Mouse (Mus musculus) mouse embryonic stem cell (cell line): Measurements from ENCODE around the gene Rab3il1.

ENCODE experiments used
- in situ Hi-C, 2 experiments: fragments of 300-500 bp; cut with MboI; formaldehyde crosslinking; loops; 1 replicate in 1 of 2; 3 replicates in 1 of 2; pipeline ENCODE4 v1.14.3; 2019 to 2020; ENCODE audit warnings: low sequenced_read_pairs in 2 of 2, low pct_unique_long_range_greater_than_20kb in 1 of 2, mixed read lengths in 1 of 2; ENCODE audit not compliant: unreplicated experiment in 1 of 2

The Rab3il1 gene

GRCm38 (mm10) chr19:9998736-9999486 lies 2.6 kb upstream of the Rab3il1 start:
- in situ Hi-C loops, result loop anchor here in 1 of 2 experiments (5.0 kb wide), 1 partner anchor 33 kb away; no protein-coding TSS in a partner anchor

DNA sequence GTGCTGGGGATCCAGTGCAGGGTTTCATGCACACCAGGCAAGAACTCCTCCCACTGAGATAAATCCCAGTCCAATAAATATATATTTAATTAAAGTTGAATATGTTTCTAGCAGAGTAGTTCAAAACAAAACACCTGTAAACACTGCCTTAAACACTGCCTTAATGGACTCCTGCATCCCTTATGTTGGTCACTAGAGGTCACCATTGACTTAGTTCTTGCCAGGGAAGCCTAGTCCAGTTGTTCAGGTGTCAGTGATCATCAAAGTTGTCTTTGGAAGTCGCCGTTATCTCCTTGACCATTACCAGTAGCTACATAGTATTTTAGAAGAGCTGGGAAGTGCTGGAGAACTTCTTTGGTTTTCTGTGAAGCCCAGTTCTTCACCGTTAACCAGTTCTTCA lies 1.1 kb upstream of the Rab3il1 start:
- in situ Hi-C loops, result no loop called here

GRCm38 (mm10) chr19:10003696-10004095 lies 2.2 kb downstream of the Rab3il1 start:
- in situ Hi-C loops, result no loop called here

- in situ Hi-C loops, result no loop called here
Measured at GRCm38 (mm10) chr19:10011408-10011807, 9.9 kb downstream of the Rab3il1 start.

GRCm38 (mm10) chr19:10012827-10013278 lies 11.4 kb downstream of the Rab3il1 start:
- in situ Hi-C loops, result no loop called here

DNA sequence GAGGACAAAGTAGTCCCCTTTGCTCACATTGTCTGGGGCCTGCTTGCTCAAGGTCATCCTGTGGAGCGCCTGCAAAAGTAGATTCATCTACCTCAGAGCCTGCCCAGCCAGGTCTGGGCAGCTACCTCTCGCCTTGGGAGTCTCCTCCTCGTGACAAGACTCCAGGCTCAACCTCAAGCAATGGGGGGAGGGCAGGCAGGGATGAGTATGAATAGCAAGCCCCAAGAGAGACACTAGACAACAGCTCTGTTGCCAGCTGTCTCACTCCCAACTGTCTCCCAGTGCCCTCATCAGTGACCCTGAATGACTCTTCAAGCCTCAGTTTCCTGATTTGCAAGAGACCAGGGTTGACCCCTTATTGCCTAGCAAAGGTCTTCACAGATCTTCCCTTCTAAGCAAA lies 11.9 kb downstream of the Rab3il1 start:
- in situ Hi-C loops, result no loop called here

- in situ Hi-C loops, result no loop called here
Measured at GRCm38 (mm10) chr19:10013913-10014312, 12.4 kb downstream of the Rab3il1 start.

- in situ Hi-C loops, result no loop called here
Measured at GRCm38 (mm10) chr19:10014824-10015223, 13.4 kb downstream of the Rab3il1 start.

DNA sequence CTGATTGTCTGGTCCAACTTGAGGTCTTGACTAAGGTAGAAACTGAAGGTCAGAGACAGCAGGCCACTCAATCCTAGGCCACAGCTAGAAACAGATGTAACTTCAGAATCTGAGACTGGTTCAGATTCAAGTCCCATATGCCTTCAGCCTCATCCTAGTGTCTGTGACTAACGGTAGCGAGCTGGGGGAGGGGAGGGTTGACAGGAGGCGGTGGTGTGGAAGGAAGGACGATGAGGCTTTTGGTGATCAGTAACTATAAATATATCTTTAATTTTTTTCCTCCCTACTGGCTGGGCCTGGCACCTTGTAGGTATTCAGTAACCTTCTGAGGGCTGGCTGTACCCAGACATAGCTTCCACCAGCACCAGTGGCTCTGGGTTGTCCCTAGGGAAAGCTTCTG lies 14.0 kb downstream of the Rab3il1 start:
- in situ Hi-C loops, result no loop called here

- in situ Hi-C loops, result no loop called here
Measured at GRCm38 (mm10) chr19:10016151-10016550, 14.7 kb downstream of the Rab3il1 start.

DNA sequence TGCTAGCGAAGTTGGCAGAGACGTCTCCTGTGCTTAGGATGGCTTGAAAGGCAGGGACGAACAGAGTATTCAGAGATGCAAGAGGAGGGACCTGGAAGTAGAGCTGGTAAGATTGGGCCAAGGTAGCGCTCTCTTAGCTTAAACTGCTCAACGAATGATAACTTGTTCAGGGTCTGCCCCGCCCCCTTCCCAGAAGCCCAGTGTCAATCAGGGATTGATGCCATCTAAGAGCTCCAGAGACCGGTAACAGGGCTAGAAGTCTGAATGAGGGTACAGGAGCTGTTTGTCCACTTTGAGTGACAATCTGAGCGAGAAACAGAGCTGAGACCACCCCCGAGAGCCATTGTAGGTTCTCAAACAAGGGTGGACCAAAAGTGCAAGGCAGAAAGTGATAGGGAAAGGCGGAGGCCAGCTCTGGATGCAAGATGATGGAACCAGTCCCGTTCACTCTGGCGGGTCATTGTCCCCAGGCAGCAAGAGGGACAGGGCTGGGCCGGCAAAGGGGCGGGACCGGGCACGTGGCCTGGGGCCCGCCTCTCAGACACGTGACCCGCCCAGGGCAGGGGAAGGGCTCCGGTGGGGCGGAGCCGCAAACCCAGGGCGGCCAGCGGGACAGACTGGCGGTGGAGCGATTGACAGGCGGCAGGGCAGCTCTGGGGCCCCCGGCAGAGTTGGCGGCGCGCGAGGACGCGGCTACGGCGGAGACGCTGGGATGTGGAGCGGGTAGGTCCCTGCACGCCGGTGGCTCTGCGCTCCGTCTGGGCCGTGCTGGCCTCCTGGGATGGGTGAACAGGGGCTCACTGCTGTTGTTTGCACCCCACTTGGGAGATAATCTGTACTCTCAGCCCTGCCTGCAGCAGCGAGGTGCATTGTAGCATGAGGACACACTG lies 16.4 kb downstream of the Rab3il1 start:
- in situ Hi-C loops, result no loop called here

DNA sequence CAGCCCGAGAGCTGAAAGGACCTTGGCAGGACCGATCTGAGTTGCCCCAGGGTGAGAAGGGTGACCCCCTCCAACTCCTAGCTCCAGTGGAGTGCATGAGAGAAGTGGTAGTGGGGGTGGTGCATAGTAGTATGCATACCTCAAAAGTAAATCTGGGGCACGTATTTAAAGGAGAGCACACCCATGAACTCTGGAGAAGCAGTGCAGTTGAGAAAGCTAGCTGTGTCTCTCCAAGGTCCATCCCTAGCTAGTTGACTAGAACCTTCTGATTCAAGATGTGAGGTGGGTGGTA lies 17.0 kb downstream of the Rab3il1 start:
- in situ Hi-C loops, result no loop called here

- in situ Hi-C loops, result no loop called here
Measured at GRCm38 (mm10) chr19:10019214-10019760, 17.8 kb downstream of the Rab3il1 start.

DNA sequence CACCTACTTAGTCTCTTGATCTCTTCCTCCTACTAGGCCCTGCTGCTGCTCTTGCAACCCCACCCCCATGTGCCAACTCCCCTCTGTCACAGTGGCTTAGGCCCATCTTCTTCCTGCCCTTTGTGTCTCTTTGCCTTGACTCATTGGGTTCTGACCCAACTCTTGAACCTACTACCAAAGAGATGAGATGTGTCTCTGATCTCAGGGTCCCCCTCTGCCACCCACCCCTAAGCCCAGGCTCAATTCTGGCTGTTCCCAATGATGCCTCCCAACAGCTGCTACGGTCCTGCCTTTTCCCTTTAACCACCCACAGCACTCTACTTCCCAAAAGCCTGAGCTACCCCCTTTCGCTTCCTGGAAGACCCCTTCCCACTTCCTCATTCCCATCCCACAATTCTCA lies 20.5 kb downstream of the Rab3il1 start:
- in situ Hi-C loops, result no loop called here

- in situ Hi-C loops, result no loop called here
Measured at GRCm38 (mm10) chr19:10022414-10023303, 21.2 kb downstream of the Rab3il1 start.

DNA sequence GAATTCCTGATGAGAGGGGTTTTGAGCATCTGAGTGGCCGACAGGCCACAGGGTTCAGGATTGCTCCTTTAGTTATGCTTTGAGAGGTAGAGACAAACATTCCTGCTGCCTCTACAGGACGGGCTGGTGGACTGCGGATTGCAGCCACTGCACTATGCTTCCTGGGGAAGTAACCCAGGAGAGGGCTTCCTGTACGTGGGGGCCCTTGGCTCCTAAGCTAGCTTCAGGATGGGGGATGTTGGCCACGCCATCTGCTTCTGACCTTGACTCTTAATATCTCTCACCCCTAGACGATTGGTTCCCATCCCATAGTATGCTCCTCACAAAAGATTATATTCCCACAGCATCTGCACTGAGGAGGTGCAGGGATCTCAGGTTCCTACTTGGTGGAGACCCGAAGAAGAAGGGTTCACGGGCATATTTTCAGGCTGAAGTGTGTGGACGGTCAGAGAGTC lies 21.9 kb downstream of the Rab3il1 start:
- in situ Hi-C loops, result no loop called here

GRCm38 (mm10) chr19:10025169-10025875 lies 23.9 kb downstream of the Rab3il1 start:
- in situ Hi-C loops, result no loop called here

DNA sequence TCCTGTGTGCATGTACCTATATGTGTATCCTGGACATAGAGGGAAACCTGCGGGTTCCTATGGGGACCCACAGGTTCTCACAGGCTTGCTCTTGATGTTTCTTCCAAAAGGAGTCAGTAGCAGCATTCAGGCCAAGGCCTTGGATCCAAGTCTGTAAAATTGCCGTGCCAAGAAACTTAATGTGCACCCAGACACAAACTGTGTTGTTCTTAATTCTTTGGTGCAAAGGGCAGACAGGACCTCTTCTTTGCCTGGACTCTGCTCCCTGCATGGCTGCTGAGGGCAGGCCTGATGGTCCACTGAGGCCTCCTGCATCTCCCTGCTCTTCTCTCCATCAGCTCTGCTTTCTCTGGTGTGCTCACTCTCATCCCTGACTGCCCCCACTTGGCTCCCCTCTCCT lies 28.3 kb downstream of the Rab3il1 start:
- in situ Hi-C loops, result loop anchor here in 1 of 2 experiments (5.0 kb wide), 2 partner anchors 32 to 117 kb away; no protein-coding TSS in a partner anchor
